Mouse (Mus musculus) CH12.LX (cell line): ENCODE measurements at regions not wholly inside any gene's neighbourhood (a gene's known extent, or its start where the extent isn't known, plus 50 kb on each side); places are given as distances from the start of the nearest gene placed in this dataset.

Experiments used
- BHLHE40 ChIP-seq: IDR thresholded peaks from 2 replicates; pipeline ENCODE4 v1.6.1; 2011; ENCODE audit warnings: mild to moderate bottlenecking, low read depth, low read length, improper control_type of control experiment
- CHD2 ChIP-seq: IDR thresholded peaks from 2 replicates; pipeline ENCODE4 v1.6.1; 2011; ENCODE audit warnings: low read length, improper control_type of control experiment
- CTCF ChIP-seq, 2 experiments: IDR thresholded peaks in 1 of 2; conservative IDR thresholded peaks in 1 of 2; 2 replicates each; pipeline ENCODE4 v1.5.1; 2011 to 2012; ENCODE audit warnings: low read depth in 2 of 2, low read length in 2 of 2, improper control_type of control experiment in 1 of 2, inconsistent platforms in 1 of 2, mild to moderate bottlenecking in 1 of 2, moderate library complexity in 1 of 2
- E2F4 ChIP-seq: IDR thresholded peaks from 2 replicates; pipeline ENCODE4 v1.6.1; 2011; ENCODE audit warnings: low read depth, low read length, improper control_type of control experiment; ENCODE audit not compliant: insufficient replicate concordance
- JUND ChIP-seq: conservative IDR thresholded peaks from 2 replicates; pipeline ENCODE4 v1.6.1; 2011; ENCODE audit warnings: low read depth, low read length, improper control_type of control experiment
- KAT2A ChIP-seq: IDR thresholded peaks from 2 replicates; pipeline ENCODE4 v1.6.1; 2012; ENCODE audit warnings: low read length, improper control_type of control experiment, inconsistent platforms; ENCODE audit not compliant: insufficient replicate concordance
- POLR2A ChIP-seq: IDR thresholded peaks from 2 replicates; pipeline ENCODE4 v1.6.1; 2011; ENCODE audit warnings: low read depth, mild to moderate bottlenecking, improper control_type of control experiment, low read length
- TBP ChIP-seq: conservative IDR thresholded peaks from 2 replicates; pipeline ENCODE4 v1.6.1; 2011; ENCODE audit warnings: low read depth, low read length, improper control_type of control experiment
- USF2 ChIP-seq: conservative IDR thresholded peaks from 2 replicates; pipeline ENCODE4 v1.6.1; 2011; ENCODE audit warnings: low read depth, low read length, improper control_type of control experiment
- ZC3H11A ChIP-seq: IDR thresholded peaks from 2 replicates; pipeline ENCODE4 v1.6.1; 2012; ENCODE audit warnings: low read depth, mild to moderate bottlenecking, inconsistent platforms, low read length, improper control_type of control experiment

GRCm38 (mm10) chr11:21024111-21024510 is 67.0 kb upstream of the Peli1 start:
- TF ChIP-seq CTCF (conservative IDR thresholded peaks at IDR 0.05 in 1 of 2, IDR thresholded peaks at IDR 0.05 in 1 of 2; ENCODE audit: low read depth in 2 of 2, low read length in 2 of 2): no peak
- no peak for TF ChIP-seq BHLHE40
- no peak for TF ChIP-seq USF2
- no peak for TF ChIP-seq ZC3H11A
- TF ChIP-seq JUND: no peak
- TF ChIP-seq POLR2A: no peak
- no peak for TF ChIP-seq E2F4
- no peak for TF ChIP-seq CHD2
- TF ChIP-seq TBP: no peak
- TF ChIP-seq KAT2A: no peak
